Mouse (Mus musculus) erythroblast, embryonic 14.5 days (primary cell): ENCODE measurements around the gene Iqgap1.

Experiments used
- GATA1 ChIP-seq: IDR thresholded peaks from 2 replicates; pipeline ENCODE4 v1.6.1; 2012; ENCODE audit warnings: low read length, inconsistent platforms, mixed read lengths
- TAL1 ChIP-seq: IDR thresholded peaks from 3 replicates; pipeline ENCODE4 v1.6.1; 2012; ENCODE audit warnings: low read length, inconsistent platforms, mixed read lengths

DNA sequence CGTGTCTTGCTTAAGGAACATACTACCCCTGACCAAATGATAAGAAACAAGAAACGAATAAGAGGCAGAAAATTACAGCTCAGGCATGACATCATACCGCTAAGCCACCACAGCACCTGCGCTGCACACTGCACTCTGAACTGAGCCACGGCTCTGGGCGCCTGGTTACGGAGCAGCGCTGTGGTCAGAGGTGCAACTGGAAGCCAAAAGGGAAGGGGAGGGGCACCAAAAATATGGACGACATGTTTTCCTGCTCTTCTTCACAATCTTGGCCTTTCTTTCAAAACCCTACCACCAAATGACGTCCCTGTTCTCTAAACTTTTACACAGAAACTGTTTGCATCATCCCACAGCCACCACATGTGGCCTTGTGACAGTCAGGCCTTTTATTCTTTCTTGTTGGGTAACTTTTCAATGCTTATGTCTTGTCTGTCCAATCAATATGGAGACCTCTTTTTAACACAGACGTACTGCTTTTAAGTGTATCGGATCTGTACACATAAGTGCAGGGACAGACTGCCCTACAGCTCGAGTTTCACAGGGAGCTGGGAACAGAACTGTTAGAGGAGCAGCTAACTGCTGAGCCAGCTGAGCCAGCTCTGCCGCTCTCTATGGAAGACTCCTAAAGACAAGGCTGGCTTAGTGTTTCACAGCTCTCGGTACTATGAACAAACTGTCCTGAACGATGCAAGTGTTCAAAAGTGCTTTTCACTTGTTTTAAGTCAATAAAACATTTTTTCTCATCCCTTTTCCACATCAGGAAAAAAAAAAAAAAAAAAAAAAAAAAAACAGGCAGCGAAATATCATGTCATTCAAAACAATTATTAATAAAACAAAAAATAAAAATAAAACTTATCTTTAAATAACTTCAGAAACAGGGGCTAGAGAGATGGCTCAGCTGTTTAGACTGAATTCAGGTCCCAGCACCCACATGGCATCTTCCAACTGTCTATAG, 43.3 kb downstream of the Iqgap1 start:
- no peak for TF ChIP-seq TAL1
- TF ChIP-seq GATA1 = no peak
